Mouse (Mus musculus) MEL (cell line): ENCODE measurements at regions not wholly inside any gene's neighbourhood (a gene's known extent, or its start where the extent isn't known, plus 50 kb on each side); places are given as distances from the start of the nearest gene placed in this dataset.

ENCODE experiments used
- CHD2 ChIP-seq: IDR thresholded peaks from 2 replicates; pipeline ENCODE4 v1.6.1; 2011; ENCODE audit warnings: low read length, improper control_type of control experiment
- CTCF ChIP-seq, 3 experiments: IDR thresholded peaks in 2 of 3; conservative IDR thresholded peaks in 1 of 3; 2 replicates each; pipeline ENCODE4 v1.5.1; 2011 to 2012; ENCODE audit warnings: low read length in 3 of 3, low read depth in 2 of 3, mild to moderate bottlenecking in 2 of 3, improper control_type of control experiment in 1 of 3, inconsistent platforms in 1 of 3, mixed read lengths in 1 of 3, moderate library complexity in 1 of 3; ENCODE audit not compliant: control insufficient read depth in 1 of 3, insufficient read depth in 1 of 3, poor library complexity in 1 of 3, severe bottlenecking in 1 of 3
- EP300 ChIP-seq, 2 experiments: IDR thresholded peaks; 2 replicates each; pipeline ENCODE4 v1.6.1; 2011; ENCODE audit warnings: improper control_type of control experiment in 2 of 2, low read length in 2 of 2, low read depth in 1 of 2, mild to moderate bottlenecking in 1 of 2
- GATA1 ChIP-seq: IDR thresholded peaks from 2 replicates; pipeline ENCODE4 v1.6.1; 2011; ENCODE audit warnings: low read depth, low read length, improper control_type of control experiment
- POLR2A ChIP-seq, 2 experiments: IDR thresholded peaks; 2 replicates each; pipeline ENCODE4 v1.6.1; 2011 to 2012; ENCODE audit warnings: low read length in 2 of 2, mild to moderate bottlenecking in 2 of 2, control low read depth in 1 of 2, improper control_type of control experiment in 1 of 2, low read depth in 1 of 2, moderate library complexity in 1 of 2; ENCODE audit not compliant: control insufficient read depth in 1 of 2, insufficient read depth in 1 of 2, poor library complexity in 1 of 2
- POLR2AphosphoS5 ChIP-seq: IDR thresholded peaks from 2 replicates; pipeline ENCODE4 v1.6.1; 2012; ENCODE audit warnings: low read depth, borderline replicate concordance, mild to moderate bottlenecking, inconsistent platforms, low read length, moderate library complexity, mixed read lengths
- SIN3A ChIP-seq: IDR thresholded peaks from 2 replicates; pipeline ENCODE4 v1.6.1; 2012; ENCODE audit warnings: low read length, improper control_type of control experiment, inconsistent platforms
- SMC3 ChIP-seq: IDR thresholded peaks from 2 replicates; pipeline ENCODE4 v1.6.1; 2011; ENCODE audit warnings: low read depth, low read length, improper control_type of control experiment
- TBP ChIP-seq: IDR thresholded peaks from 2 replicates; pipeline ENCODE4 v1.8.0; 2011; ENCODE audit warnings: low read depth, low read length, improper control_type of control experiment
- TCF12 ChIP-seq: IDR thresholded peaks from 2 replicates; pipeline ENCODE4 v1.6.1; 2014; ENCODE audit warnings: low read depth, mild to moderate bottlenecking, inconsistent platforms, low read length, improper control_type of control experiment, moderate library complexity
- ZC3H11A ChIP-seq: IDR thresholded peaks from 2 replicates; pipeline ENCODE4 v1.6.1; 2012; ENCODE audit warnings: low read depth, mild to moderate bottlenecking, inconsistent platforms, low read length, improper control_type of control experiment

GRCm38 (mm10) chr5:133653431-133653830 is 446.1 kb upstream of the Castor2 start:
- no peak for TF ChIP-seq POLR2AphosphoS5
- TF ChIP-seq ZC3H11A = no peak
- no peak for TF ChIP-seq EP300 (IDR thresholded peaks at IDR 0.05; ENCODE audit: low read depth in 1 of 2, low read length in 2 of 2)
- TF ChIP-seq POLR2A (IDR thresholded peaks at IDR 0.05; ENCODE audit: control insufficient read depth in 1 of 2, insufficient read depth in 1 of 2, low read depth in 1 of 2, low read length in 2 of 2, poor library complexity in 1 of 2) = no peak
- TF ChIP-seq CHD2 = no peak
- TF ChIP-seq CTCF (IDR thresholded peaks at IDR 0.05 in 2 of 3, conservative IDR thresholded peaks at IDR 0.05 in 1 of 3; ENCODE audit: control insufficient read depth in 1 of 3, insufficient read depth in 1 of 3, low read depth in 2 of 3, low read length in 3 of 3, poor library complexity in 1 of 3, severe bottlenecking in 1 of 3) = no peak
- no peak for TF ChIP-seq TCF12
- no peak for TF ChIP-seq SIN3A
- TF ChIP-seq TBP = no peak
- no peak for TF ChIP-seq SMC3
- no peak for TF ChIP-seq GATA1
